In genomic region chr3:41296152-41296809, GRCm38 (mm10) we compare ENCODE assay signal across 14 mouse cellular contexts.
DNase-seq lines count a peak whose midpoint lies in the region; ATAC-seq and TF ChIP-seq lines count a peak whose summit lies in the region.
"Had no signal": no experiment of that assay in that cellular context is flagged by ENCODE, and none has a peak within 500 bp of the region (broad histone marks: within the 10 kb centered on the region; RNA-seq: fewer than 3 reads in every experiment).

No protein-coding gene starts in this region.

- H3K9me3 ChIP-seq in kidney, postnatal 0 days (replicated peaks; ENCODE audit: low read length) = no peaks in the 10 kb centered on the region
- H3K9me3 ChIP-seq in midbrain, embryonic 11.5 days (ENCODE audit: control insufficient read depth, low read length) = no peaks in the 10 kb centered on the region
- H3K9me3 ChIP-seq: midbrain, embryonic 12.5 days; neural tube, embryonic 15.5 days had no signal

- DNase-seq in gastrocnemius, postnatal 14 days = peak; percentile 21
- no peak for DNase-seq in gastrocnemius, postnatal 4 days (ENCODE audit: low spot score in 2 of 2)
- peak; percentile 55 for DNase-seq in kidney, postnatal 0 days (ENCODE audit: low spot score)
- DNase-seq in kidney, postnatal 14 days = no peak
- peak; percentile 25 to 50 for DNase-seq in cerebellum, adult 2 months
- peak; percentile 9 to 15 for DNase-seq in cerebellum, postnatal 36 days
- DNase-seq in midbrain, embryonic 11.5 days (ENCODE audit: low spot score, missing footprints) = no peak
- DNase-seq: adrenal gland, postnatal 25 days; layer of hippocampus, postnatal 36 days; lung, postnatal 36 days had no signal

- H3K4me2 ChIP-seq in kidney, postnatal 0 days (ENCODE audit: low read length) = no peak overlapping the region
- H3K4me2 ChIP-seq in midbrain, embryonic 11.5 days = no peak overlapping the region
- H3K4me2 ChIP-seq: midbrain, embryonic 12.5 days; neural tube, embryonic 15.5 days had no signal

- intact Hi-C loops in gastrocnemius, postnatal 14 days (cut with DNase I; ENCODE audit: low total_unique reads) = no loop called here

- H3K9ac ChIP-seq in kidney, postnatal 0 days (ENCODE audit: low read depth, low read length) = no peak overlapping the region
- H3K9ac ChIP-seq in midbrain, embryonic 11.5 days (ENCODE audit: low read length) = no peak overlapping the region
- H3K9ac ChIP-seq: midbrain, embryonic 12.5 days; neural tube, embryonic 15.5 days had no signal

- H3K4me3 ChIP-seq in kidney, postnatal 0 days (replicated peaks; ENCODE audit: low read depth, low read length) = no peak overlapping the region
- H3K4me3 ChIP-seq in cerebellum, adult 2 months (replicated peaks; ENCODE audit: insufficient read depth, low read depth, low read length) = no peak overlapping the region
- H3K4me3 ChIP-seq in midbrain, embryonic 11.5 days (ENCODE audit: low read depth, low read length) = no peak overlapping the region
- H3K4me3 ChIP-seq: erythroblast, embryonic 14.5 days; midbrain, embryonic 12.5 days; neural tube, embryonic 15.5 days had no signal

- TF ChIP-seq CTCF in kidney, postnatal 0 days (IDR thresholded peaks at IDR 0.05; ENCODE audit: low read depth) = no peak
- TF ChIP-seq CTCF in cerebellum, adult 2 months (IDR thresholded peaks at IDR 0.05; ENCODE audit: borderline replicate concordance, insufficient read depth, low read depth, low read length) = no peak

- no peak overlapping the region; the same call in 1 of the 2 replicates for H3K27ac ChIP-seq in kidney, postnatal 0 days
- no peak overlapping the region for H3K27ac ChIP-seq in cerebellum, adult 2 months (ENCODE audit: insufficient read depth, low read length)
- no peak overlapping the region for H3K27ac ChIP-seq in midbrain, embryonic 11.5 days (ENCODE audit: low read depth, low read length)
- H3K27ac ChIP-seq: midbrain, embryonic 12.5 days; neural tube, embryonic 15.5 days had no signal

- no peaks in the 10 kb centered on the region for H3K36me3 ChIP-seq in kidney, postnatal 0 days (ENCODE audit: insufficient read depth, low read length)
- no peaks in the 10 kb centered on the region for H3K36me3 ChIP-seq in midbrain, embryonic 11.5 days (ENCODE audit: control insufficient read depth, insufficient read depth, low read length)
- H3K36me3 ChIP-seq: midbrain, embryonic 12.5 days; neural tube, embryonic 15.5 days had no signal

- 0 out of 2 replicates have a peak, but pooled peaks have one; percentile 43 for ATAC-seq in kidney, postnatal 0 days (replicated peaks; ENCODE audit: low FRiP score, low read depth)
- ATAC-seq in midbrain, embryonic 11.5 days (ENCODE audit: low FRiP score) = no peak
- ATAC-seq: activated CD4-positive, CD25-positive, alpha-beta regulatory T cell, adult 4 months had no signal

- no peak for TF ChIP-seq POLR2A in cerebellum, adult 2 months (IDR thresholded peaks at IDR 0.05; ENCODE audit: borderline replicate concordance, insufficient read depth, low read length)

- H3K4me1 ChIP-seq in kidney, postnatal 0 days (replicated peaks; ENCODE audit: insufficient read depth, low read length) = peaks cover 9% of the 10 kb centered on the region
- peaks cover 8% of the 10 kb centered on the region for H3K4me1 ChIP-seq in cerebellum, adult 2 months (ENCODE audit: control insufficient read depth, insufficient read depth, low read length)
- H3K4me1 ChIP-seq in midbrain, embryonic 11.5 days (ENCODE audit: control insufficient read depth, insufficient read depth, low read length) = no peaks in the 10 kb centered on the region
- H3K4me1 ChIP-seq: midbrain, embryonic 12.5 days; neural tube, embryonic 15.5 days had no signal

- no peaks in the 10 kb centered on the region for H3K27me3 ChIP-seq in kidney, postnatal 0 days (ENCODE audit: insufficient read depth, low read length)
- no peaks in the 10 kb centered on the region; the same call in 1 of the 2 replicates for H3K27me3 ChIP-seq in cerebellum, adult 2 months (ENCODE audit: control insufficient read depth, insufficient read depth, low read length)
- no peaks in the 10 kb centered on the region for H3K27me3 ChIP-seq in midbrain, embryonic 11.5 days (ENCODE audit: control insufficient read depth, insufficient read depth, low read length)
- H3K27me3 ChIP-seq: midbrain, embryonic 12.5 days; neural tube, embryonic 15.5 days had no signal

- WGBS in kidney, postnatal 0 days = 39% methylated on average over 11 of the region's 11 CpGs
- 60% methylated on average over 11 of the region's 11 CpGs for WGBS in cerebellum, adult 2 months
- WGBS in midbrain, embryonic 11.5 days = 84% methylated on average over 11 of the region's 11 CpGs

Comparison
In these comparisons a context has a peak if more than half of its experiments do, and no peak if none do; other contexts are left out.
1. DNase-seq: peak in gastrocnemius, postnatal 14 days (single experiment), kidney, postnatal 0 days (single experiment), cerebellum, adult 2 months (2 of 2) and cerebellum, postnatal 36 days (2 of 2); none in gastrocnemius, postnatal 4 days (0 of 2), kidney, postnatal 14 days (single experiment) and midbrain, embryonic 11.5 days (single experiment).